Mouse (Mus musculus) forebrain, embryonic 15.5 days (tissue): ENCODE results near the gene Gm11444. TPM values are rescaled to one million over a fixed set of nuclear protein-coding genes. Genes with fewer than 3 reads are reported as not detected.

Source experiments
- ATAC-seq: fragments of 200-750 bp; cut with Nextera tagmentation; replicated peaks from 2 replicates; pipeline ENCODE4 v1.8.0; 2017; ENCODE audit warnings: mild to moderate bottlenecking, moderate TSS enrichment, moderate library complexity
- H3K27ac ChIP-seq: fragments of 300-500 bp; sonication (generic); replicated peaks from 2 replicates; pipeline ENCODE4 v1.5.1; 2015; ENCODE audit warnings: mild to moderate bottlenecking, inconsistent platforms
- H3K27me3 ChIP-seq: fragments of 300-500 bp; sonication (generic); 2 replicates; pipeline ENCODE4 v1.6.1; 2015; ENCODE audit warnings: inconsistent platforms
- H3K36me3 ChIP-seq: fragments of 300-500 bp; sonication (generic); 2 replicates; pipeline ENCODE4 v1.6.1; 2015; ENCODE audit warnings: mild to moderate bottlenecking, inconsistent platforms
- H3K4me1 ChIP-seq: fragments of 300-500 bp; sonication (generic); 2 replicates; pipeline ENCODE4 v1.6.1; 2015; ENCODE audit warnings: inconsistent platforms
- H3K4me2 ChIP-seq: fragments of 300-500 bp; sonication (generic); replicated peaks from 2 replicates; pipeline ENCODE4 v1.6.1; 2015; ENCODE audit warnings: mild to moderate bottlenecking, inconsistent platforms
- H3K4me3 ChIP-seq: fragments of 300-500 bp; sonication (generic); 2 replicates; pipeline ENCODE4 v1.5.1; 2015; ENCODE audit warnings: mild to moderate bottlenecking, inconsistent platforms
- H3K9ac ChIP-seq: fragments of 300-500 bp; sonication (generic); replicated peaks from 2 replicates; pipeline ENCODE4 v1.6.1; 2015; ENCODE audit warnings: mild to moderate bottlenecking, inconsistent platforms
- H3K9me3 ChIP-seq: fragments of 300-500 bp; sonication (generic); 2 replicates; pipeline ENCODE4 v1.6.1; 2016; ENCODE audit warnings: inconsistent platforms
- WGBS: fragments of 180-500 bp; shearing (Covaris S2); methylation state at CpG from one replicate; pipeline ENCODE4 v1.1.7; 2015; ENCODE audit warnings: mixed read lengths; 5-methylcytosine and 5-hydroxymethylcytosine counted together
- polyA plus RNA-seq: library from polyadenylated mRNA; unstranded; fragments of >200 nt; fragmentation: Nextera tagmentation; extraction: Ambion mirVana; gene quantifications from 2 replicates; pipeline ENCODE4 v1.2.1, GENCODE M21; 2015

The Gm11444 gene
- polyA plus RNA-seq, 1 experiment from 2014 or later: not detected

DNA sequence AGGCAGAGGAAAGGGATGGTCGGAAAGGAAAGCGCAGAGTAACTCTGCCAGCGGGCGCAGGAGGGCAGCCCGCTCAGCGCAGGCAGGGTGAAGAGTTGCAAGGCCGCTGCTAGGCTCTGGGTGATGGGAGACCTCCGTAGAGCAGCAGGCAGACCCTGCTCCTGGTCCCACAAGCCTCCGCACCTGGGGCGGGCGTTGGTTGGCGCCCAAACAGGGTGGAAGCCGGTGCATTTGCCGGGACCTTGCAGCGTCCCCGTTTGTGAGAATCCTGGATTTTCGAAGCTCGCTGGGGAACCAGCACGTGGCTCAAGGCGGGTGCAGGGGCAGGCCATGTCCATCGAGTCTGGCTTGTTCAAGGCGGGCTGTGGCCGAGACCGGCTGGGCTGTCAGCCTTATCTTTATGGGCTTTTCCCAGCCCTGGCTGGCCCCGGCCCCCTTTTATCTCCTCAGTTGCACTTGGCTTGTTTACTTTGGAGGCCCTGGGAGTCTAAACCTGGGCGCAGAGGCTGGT lies 38.4 kb upstream of the Gm11444 start:
- ATAC-seq: no peak
- Histone ChIP-seq H3K9ac (no peak overlapping the region), H3K4me1 (peaks cover 13% of the 10 kb centered on the region; the same call in 1 of the 2 replicates), H3K27ac (no peak overlapping the region), H3K4me2 (no peak overlapping the region), H3K4me3 (no peak overlapping the region), H3K36me3 (no peaks in the 10 kb centered on the region), H3K9me3 (no peaks in the 10 kb centered on the region), H3K27me3 (peaks cover 87% of the 10 kb centered on the region)
- WGBS: 1% methylated on average over 26 of the region's 26 CpGs

DNA sequence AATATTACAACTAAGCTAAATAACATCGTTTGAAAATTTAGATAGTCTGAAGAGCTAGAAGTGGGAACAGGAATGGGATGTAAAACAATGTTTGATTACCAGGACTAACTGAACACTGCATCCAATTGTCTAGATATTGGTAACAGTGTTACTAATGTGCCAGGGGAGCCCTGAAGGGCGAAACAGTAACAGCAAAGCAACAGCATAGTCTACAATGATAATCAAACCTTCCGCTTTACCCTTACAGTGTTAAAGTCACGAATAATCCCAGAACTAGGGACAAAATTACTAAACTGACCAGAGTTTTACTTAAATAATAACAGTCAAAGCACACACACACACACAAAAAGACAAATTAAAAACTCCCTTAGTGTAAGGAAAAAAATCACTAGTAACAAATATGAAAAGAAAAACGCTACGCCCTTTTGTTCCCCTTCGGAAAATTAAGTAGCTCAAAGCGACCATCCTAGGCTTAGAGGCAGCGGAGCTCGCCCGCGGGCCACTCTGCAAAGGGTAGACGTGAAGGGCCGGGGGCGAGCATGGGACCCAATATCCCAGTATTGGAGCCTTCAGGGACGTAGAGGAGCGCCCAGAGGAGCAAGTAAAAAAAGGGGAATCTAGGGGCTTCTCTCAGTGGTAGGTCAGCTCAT lies 37.8 kb upstream of the Gm11444 start:
- no peak overlapping the region for H3K9ac ChIP-seq
- H3K4me1 ChIP-seq: peaks cover 13% of the 10 kb centered on the region; the same call in 1 of the 2 replicates
- no peaks in the 10 kb centered on the region for H3K9me3 ChIP-seq
- no peak overlapping the region for H3K27ac ChIP-seq
- ATAC-seq: no peak
- no peak overlapping the region for H3K4me3 ChIP-seq
- no peaks in the 10 kb centered on the region for H3K36me3 ChIP-seq
- no peak overlapping the region for H3K4me2 ChIP-seq
- H3K27me3 ChIP-seq: peaks cover 86% of the 10 kb centered on the region
- 2% methylated on average over 17 of the region's 17 CpGs for WGBS

- H3K9me3 ChIP-seq: no peaks in the 10 kb centered on the region
- no peak for ATAC-seq
- H3K4me2 ChIP-seq: no peak overlapping the region
- peaks cover 13% of the 10 kb centered on the region; the same call in 1 of the 2 replicates for H3K4me1 ChIP-seq
- no peak overlapping the region for H3K27ac ChIP-seq
- no peak overlapping the region for H3K4me3 ChIP-seq
- H3K27me3 ChIP-seq: peaks cover 82% of the 10 kb centered on the region
- WGBS: 24% methylated on average over 6 of the region's 6 CpGs
- no peaks in the 10 kb centered on the region for H3K36me3 ChIP-seq
- no peak overlapping the region for H3K9ac ChIP-seq
Measured at GRCm38 (mm10) chr11:85887273-85887672, 37.1 kb upstream of the Gm11444 start.

DNA sequence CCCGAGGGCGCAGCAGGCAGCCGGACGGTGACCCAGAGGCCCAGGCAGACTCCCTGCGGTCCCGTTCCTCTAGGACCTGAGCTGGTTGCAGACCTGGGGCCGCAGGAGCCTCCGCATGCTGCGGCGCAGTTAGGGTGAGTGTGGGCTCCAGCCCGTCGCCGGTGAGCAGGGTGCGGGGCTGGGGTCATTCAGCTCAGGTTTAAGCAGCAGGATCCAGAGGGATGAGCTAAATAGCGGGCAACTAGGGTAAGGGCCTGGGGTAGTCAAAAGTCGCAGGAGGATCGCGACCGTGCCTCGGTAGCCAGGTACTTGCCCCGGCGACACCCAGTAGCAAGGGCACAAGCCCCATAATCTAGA lies 36.3 kb upstream of the Gm11444 start:
- 4% methylated on average over 22 of the region's 22 CpGs for WGBS
- no peaks in the 10 kb centered on the region for H3K9me3 ChIP-seq
- peaks cover 13% of the 10 kb centered on the region; the same call in 1 of the 2 replicates for H3K4me1 ChIP-seq
- ATAC-seq: no peak
- no peak overlapping the region for H3K4me3 ChIP-seq
- no peak overlapping the region for H3K9ac ChIP-seq
- no peak overlapping the region for H3K4me2 ChIP-seq
- no peak overlapping the region for H3K27ac ChIP-seq
- H3K27me3 ChIP-seq: peaks cover 76% of the 10 kb centered on the region
- no peaks in the 10 kb centered on the region for H3K36me3 ChIP-seq

- WGBS: 11% methylated on average over 27 of the region's 28 CpGs
- no peak for ATAC-seq
Measured at GRCm38 (mm10) chr11:85885665-85886428, 35.7 kb upstream of the Gm11444 start, which contains the start of gene Tbx4. Gene Tbx4, plus strand, starts transcription at chr11:85886422.

DNA sequence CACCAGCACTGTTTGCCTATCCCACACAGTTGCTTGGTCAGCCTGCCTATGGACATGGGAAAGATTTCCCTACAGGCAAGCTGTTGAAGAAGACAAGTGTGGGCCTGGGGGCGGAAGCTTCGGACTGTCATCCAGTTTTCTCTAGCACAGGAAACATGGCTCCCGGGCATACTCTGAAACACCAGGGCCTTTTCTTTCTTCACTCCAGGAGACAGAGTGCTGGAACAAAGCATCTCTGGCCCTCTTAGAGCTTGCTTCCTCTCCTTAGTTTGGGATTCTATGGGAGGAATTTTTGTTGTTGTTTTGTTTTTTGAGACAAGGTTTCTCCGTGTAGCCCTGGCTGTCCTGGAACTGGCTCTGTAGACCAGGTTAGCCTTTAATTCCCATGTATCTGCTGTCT lies 34.4 kb upstream of the Gm11444 start:
- no peak for ATAC-seq
- Histone ChIP-seq H3K36me3 (no peaks in the 10 kb centered on the region), H3K27me3 (peaks cover 60% of the 10 kb centered on the region), H3K9me3 (no peaks in the 10 kb centered on the region), H3K4me2 (no peak overlapping the region), H3K9ac (no peak overlapping the region), H3K27ac (no peak overlapping the region), H3K4me1 (peaks cover 9% of the 10 kb centered on the region; the same call in 1 of the 2 replicates), H3K4me3 (no peak overlapping the region)
- WGBS: 39% methylated on average over 4 of the region's 4 CpGs

More at GRCm38 (mm10) chr11:85885665-85886428, 35.7 kb upstream of the Gm11444 start, which contains the start of gene Tbx4:
- H3K4me3 ChIP-seq: no peak within 1 kb of the TSS
- peaks cover 13% of the 10 kb centered on the region; the same call in 1 of the 2 replicates for H3K4me1 ChIP-seq
- H3K27me3 ChIP-seq: peaks cover 71% of the 10 kb centered on the region
- H3K4me2 ChIP-seq: no peak within 1 kb of the TSS
- H3K9ac ChIP-seq: no peak within 1 kb of the TSS
- no peaks in the 10 kb centered on the region for H3K9me3 ChIP-seq
- no peak within 1 kb of the TSS for H3K27ac ChIP-seq
- H3K36me3 ChIP-seq: no peaks in the 10 kb centered on the region

DNA sequence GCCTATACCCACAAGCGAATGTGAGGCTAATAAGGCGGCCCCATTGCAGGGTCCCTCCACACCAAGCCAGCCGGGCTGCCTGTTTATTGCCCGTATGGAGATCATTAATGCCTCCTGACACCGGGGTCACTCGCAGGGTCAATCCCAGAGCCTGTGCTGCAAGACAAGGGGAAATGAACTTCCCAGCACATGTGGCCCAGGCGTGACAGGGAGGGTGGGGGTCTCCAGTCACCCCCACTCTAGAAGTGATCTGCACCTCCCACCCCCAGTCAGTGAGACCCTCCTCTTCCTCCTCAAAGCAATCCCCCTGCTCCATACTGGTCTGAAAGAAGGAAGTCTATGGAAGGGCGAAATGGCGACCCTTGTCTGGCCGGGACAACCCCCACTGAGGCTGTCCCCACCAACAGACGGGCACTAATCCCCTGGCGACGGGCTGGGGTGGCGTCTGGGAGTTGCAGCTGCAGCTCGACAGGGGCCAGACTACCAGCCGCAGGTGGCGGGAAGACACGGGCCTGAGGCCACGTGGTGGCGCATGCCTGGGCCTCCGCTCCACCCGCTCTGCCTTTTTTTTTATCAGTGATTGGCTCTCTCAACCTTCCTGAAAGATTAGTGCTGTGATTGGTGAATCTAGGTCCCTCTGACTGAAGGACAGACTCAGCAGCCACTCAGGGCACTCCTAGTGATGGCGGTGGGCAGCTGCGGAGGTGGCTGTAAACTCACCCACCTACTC lies 26.1 kb upstream of the Gm11444 start:
- no peaks in the 10 kb centered on the region for H3K9me3 ChIP-seq
- no peak overlapping the region for H3K4me2 ChIP-seq
- peaks cover 4% of the 10 kb centered on the region; the same call in 1 of the 2 replicates for H3K27me3 ChIP-seq
- H3K4me3 ChIP-seq: no peak overlapping the region
- H3K36me3 ChIP-seq: no peaks in the 10 kb centered on the region
- no peak overlapping the region for H3K27ac ChIP-seq
- no peak overlapping the region for H3K9ac ChIP-seq
- no peak for ATAC-seq
- 66% methylated on average over 24 of the region's 24 CpGs for WGBS
- H3K4me1 ChIP-seq: no peaks in the 10 kb centered on the region

DNA sequence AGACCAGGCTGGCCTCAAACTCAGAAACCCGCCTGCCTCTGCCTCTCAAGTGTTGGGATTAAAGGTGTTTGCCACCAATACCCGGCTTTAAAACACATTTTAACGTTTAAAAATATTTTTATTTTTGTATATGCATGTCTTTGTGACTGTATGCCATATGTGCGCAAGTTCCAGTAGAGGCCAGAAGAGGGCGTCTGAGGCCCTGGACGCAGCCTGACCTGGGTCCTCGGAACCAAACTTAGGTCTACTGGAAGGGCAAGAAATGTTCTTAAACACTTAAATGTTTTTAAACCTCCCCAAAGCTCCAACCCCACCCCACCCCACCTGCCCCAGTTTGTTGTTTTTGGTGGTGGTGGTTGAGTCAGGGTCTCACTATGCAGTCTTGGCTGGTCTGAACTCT lies 14.2 kb upstream of the Gm11444 start:
- H3K4me3 ChIP-seq: no peak overlapping the region
- WGBS: 40% methylated on average over 7 of the region's 7 CpGs
- no peaks in the 10 kb centered on the region for H3K9me3 ChIP-seq

GRCm38 (mm10) chr11:85857997-85858698 lies 8.0 kb upstream of the Gm11444 start:
- Histone ChIP-seq H3K27me3 (0 out of 2 replicates have a peak, but pooled peaks cover 3% of the 10 kb centered on the region), H3K27ac (no peak overlapping the region), H3K4me2 (no peak overlapping the region), H3K36me3 (no peaks in the 10 kb centered on the region), H3K9me3 (no peaks in the 10 kb centered on the region), H3K4me3 (no peak overlapping the region), H3K9ac (no peak overlapping the region), H3K4me1 (no peaks in the 10 kb centered on the region)
- ATAC-seq: no peak
- 3% methylated on average over 6 of the region's 6 CpGs for WGBS

More for the DNA sequence above, 14.2 kb upstream of the Gm11444 start:
- no peak overlapping the region for H3K27ac ChIP-seq
- no peak overlapping the region for H3K9ac ChIP-seq
- no peaks in the 10 kb centered on the region for H3K36me3 ChIP-seq
- no peak for ATAC-seq
- no peak overlapping the region for H3K4me2 ChIP-seq
- 0 out of 2 replicates have a peak, but pooled peaks cover 3% of the 10 kb centered on the region for H3K27me3 ChIP-seq
- H3K4me1 ChIP-seq: no peaks in the 10 kb centered on the region

DNA sequence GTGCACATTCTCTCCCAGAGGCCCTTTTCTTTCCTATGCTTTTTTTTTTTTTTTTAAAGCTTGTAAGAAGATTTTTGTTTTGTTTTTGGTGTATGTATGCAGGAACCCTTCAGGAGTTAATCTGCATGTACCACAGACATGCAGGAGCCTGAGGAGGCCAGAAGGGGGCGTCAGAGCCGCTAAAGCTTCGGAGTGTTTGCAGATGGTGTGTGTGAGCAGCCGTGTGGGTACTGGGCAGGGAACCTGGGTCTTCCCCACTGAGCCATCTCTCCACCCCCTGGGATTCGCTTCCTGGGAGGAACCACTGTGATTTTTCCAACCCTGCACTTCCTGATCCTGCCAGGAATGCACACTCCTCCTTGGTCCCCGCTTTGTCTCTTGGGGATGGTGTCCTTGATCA lies 625 bp upstream of the Gm11444 start:
- Histone ChIP-seq H3K9me3 (no peaks in the 10 kb centered on the region), H3K4me2 (no peak overlapping the region), H3K9ac (no peak overlapping the region), H3K27ac (no peak overlapping the region), H3K4me3 (no peak overlapping the region), H3K27me3 (peaks cover 14% of the 10 kb centered on the region), H3K4me1 (0 out of 2 replicates have a peak, but pooled peaks cover 2% of the 10 kb centered on the region), H3K36me3 (no peaks in the 10 kb centered on the region)
- no peak for ATAC-seq
- WGBS: 49% methylated on average over 6 of the region's 6 CpGs

DNA sequence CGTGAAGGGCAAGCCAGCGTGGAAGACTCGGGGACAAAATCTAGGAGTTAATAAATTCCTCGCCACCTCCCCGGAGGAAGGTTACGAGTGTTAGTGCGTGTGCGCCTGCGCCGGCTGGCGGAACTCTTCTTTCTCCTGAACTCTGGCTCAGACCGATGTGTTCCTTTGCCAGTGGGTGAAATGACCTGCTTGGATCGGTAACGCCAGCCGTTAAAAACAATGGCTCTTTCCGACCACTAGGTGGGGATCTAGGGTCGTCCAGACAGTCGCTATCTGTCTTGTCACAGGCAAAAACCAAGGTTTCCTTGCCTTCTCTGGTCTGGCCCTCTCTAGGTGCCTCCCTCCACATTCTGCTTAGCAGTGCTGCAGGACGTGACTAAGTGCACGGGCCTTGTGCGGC lies 1.1 kb downstream of the Gm11444 start:
- WGBS: 2% methylated on average over 21 of the region's 21 CpGs
- Histone ChIP-seq H3K9me3 (no peaks in the 10 kb centered on the region), H3K4me1 (peaks cover 8% of the 10 kb centered on the region), H3K36me3 (no peaks in the 10 kb centered on the region), H3K4me2 (peak overlapping the region; percentile 54), H3K4me3 (peak overlapping the region; percentile 34), H3K27me3 (peaks cover 31% of the 10 kb centered on the region), H3K27ac (no peak overlapping the region), H3K9ac (peak overlapping the region; percentile 40; the same call in 1 of the 2 replicates)
- peak; percentile 75 for ATAC-seq
